Mouse (Mus musculus) heart, adult 2 months (tissue): ENCODE data around the gene Amacr. TPM values are rescaled to one million over a fixed set of nuclear protein-coding genes. Genes with fewer than 3 reads are reported as not detected.

Experiments
- DNase-seq, 2 experiments: peaks; one replicate each; pipeline ENCODE4 v3.0.0; 2021
- H3K27ac ChIP-seq: fragments of 200-600 bp; 2 replicates; pipeline ENCODE4 v1.8.1; 2022
- H3K27me3 ChIP-seq: fragments of 200-500 bp; 2 replicates; pipeline ENCODE4 v1.6.1; 2012; ENCODE audit warnings: mild to moderate bottlenecking, low read length, inconsistent platforms, mixed read lengths; ENCODE audit not compliant: control insufficient read depth, insufficient read depth
- H3K36me3 ChIP-seq: fragments of 200-500 bp; 2 replicates; pipeline ENCODE4 v1.6.1; 2012; ENCODE audit warnings: low read length, inconsistent platforms; ENCODE audit not compliant: control insufficient read depth, insufficient read depth
- H3K4me1 ChIP-seq: fragments of 200-500 bp; 2 replicates; pipeline ENCODE4 v1.6.1; 2011; ENCODE audit warnings: low read length; ENCODE audit not compliant: control insufficient read depth, insufficient read depth
- H3K4me3 ChIP-seq: fragments of 200-600 bp; 2 replicates; pipeline ENCODE4 v1.8.1; 2022
- H3K79me2 ChIP-seq: fragments of 200-500 bp; replicated peaks from 2 replicates; pipeline ENCODE4 v1.6.1; 2012; ENCODE audit warnings: mild to moderate bottlenecking, inconsistent platforms, low read length, moderate library complexity, mixed read lengths; ENCODE audit not compliant: control insufficient read depth, insufficient read depth
- H3K9ac ChIP-seq: fragments of 200-500 bp; 2 replicates; pipeline ENCODE4 v1.6.1; 2012; ENCODE audit warnings: low read depth, mild to moderate bottlenecking, control low read depth, inconsistent platforms, low read length, mixed read lengths
- CTCF ChIP-seq: fragments of 200-600 bp; IDR thresholded peaks from 2 replicates; pipeline ENCODE4 v1.8.1; 2022; ENCODE audit warnings: antibody characterized with exemption, mild to moderate bottlenecking, moderate library complexity
- EP300 ChIP-seq: fragments of 200-500 bp; IDR thresholded peaks from 2 replicates; pipeline ENCODE4 v1.6.1; 2011; ENCODE audit warnings: low read depth, low read length, control low read depth; ENCODE audit not compliant: insufficient read depth
- POLR2A ChIP-seq: fragments of 200-500 bp; IDR thresholded peaks from 2 replicates; pipeline ENCODE4 v1.6.1; 2011; ENCODE audit warnings: mild to moderate bottlenecking, low read depth, low read length, control low read depth; ENCODE audit not compliant: insufficient read depth
- WGBS: fragments of 180-500 bp; shearing (Covaris S2); methylation state at CpG from one replicate; pipeline ENCODE4 v1.1.7; 2018; 5-methylcytosine and 5-hydroxymethylcytosine counted together
- intact Hi-C: fragments of 180-260 bp; cut with DNase I; formaldehyde crosslinking; loops from one replicate; pipeline ENCODE4 v1.15.1; 2025
- polyA plus RNA-seq: library from polyadenylated mRNA; depleted of rRNA; stranded (reverse); fragments of >200 nt; gene quantifications from 2 replicates; pipeline ENCODE4 v1.2.3, GENCODE M21; 2012; rRNA removed
- total RNA-seq, 2 experiments: library from RNA; stranded (reverse); gene quantifications; 2 replicates each; pipeline ENCODE4 v1.2.3; 2021

The Amacr gene
- total and polyA plus RNA-seq, 3 experiments, result 18.7 to 37.8 (median 34.0) TPM

- WGBS, result 7% methylated on average over 8 of the region's 8 CpGs
- peaks cover 6% of the 10 kb centered on the region; the same call in 1 of the 2 replicates for H3K27me3 ChIP-seq
Observed at GRCm38 (mm10) chr15:11037376-11037695, 55.8 kb downstream of the Amacr start.

GRCm38 (mm10) chr15:11037711-11038110 lies 56.2 kb downstream of the Amacr start, which contains the start of gene Rxfp3:
Gene Rxfp3 (minus strand): TSS chr15:11037991.
- peak in 1 of 2 experiments; percentile 20 for DNase-seq
- peak within 1 kb of the TSS; percentile 26 for H3K4me3 ChIP-seq
- no peak within 1 kb of the TSS for H3K27ac ChIP-seq
- H3K9ac ChIP-seq, result no peak within 1 kb of the TSS
- no peaks in the 10 kb centered on the region; the same call in 1 of the 2 replicates for H3K4me1 ChIP-seq
- intact Hi-C loops, result loop anchor here (1.0 to 10.0 kb wide), 2 partner anchors 207 to 283 kb away; no protein-coding TSS in a partner anchor
- 5% methylated on average over 16 of the region's 16 CpGs for WGBS
- H3K79me2 ChIP-seq, result no peaks in the 10 kb centered on the region
- peaks cover 6% of the 10 kb centered on the region; the same call in 1 of the 2 replicates for H3K27me3 ChIP-seq
- no peaks in the 10 kb centered on the region for H3K36me3 ChIP-seq
- TF ChIP-seq EP300 (no peak), POLR2A (no peak), CTCF (no peak)

More at GRCm38 (mm10) chr15:11037376-11037695, 55.8 kb downstream of the Amacr start:
- H3K4me3 ChIP-seq, result no peak overlapping the region
- no peak overlapping the region for H3K9ac ChIP-seq
- intact Hi-C loops, result loop anchor here (10.0 kb wide), 1 partner anchor 207 kb away; no protein-coding TSS in a partner anchor
- TF ChIP-seq CTCF, result no peak
- no peak for TF ChIP-seq POLR2A
- no peak for TF ChIP-seq EP300
- no peaks in the 10 kb centered on the region; the same call in 1 of the 2 replicates for H3K4me1 ChIP-seq
- H3K27ac ChIP-seq, result no peak overlapping the region
- H3K79me2 ChIP-seq, result no peaks in the 10 kb centered on the region
- no peaks in the 10 kb centered on the region for H3K36me3 ChIP-seq
- no peak for DNase-seq

GRCm38 (mm10) chr15:11038476-11038875 lies 56.9 kb downstream of the Amacr start:
- Histone ChIP-seq H3K79me2 (no peaks in the 10 kb centered on the region), H3K4me3 (no peak overlapping the region), H3K36me3 (no peaks in the 10 kb centered on the region), H3K27me3 (peaks cover 6% of the 10 kb centered on the region; the same call in 1 of the 2 replicates), H3K27ac (no peak overlapping the region), H3K9ac (no peak overlapping the region), H3K4me1 (no peaks in the 10 kb centered on the region; the same call in 1 of the 2 replicates)
- WGBS, result 1% methylated on average over 12 of the region's 12 CpGs
- peak in 1 of 2 experiments; percentile 31 for DNase-seq
- intact Hi-C loops, result loop anchor here (1.0 to 10.0 kb wide), 2 partner anchors 206 to 282 kb away; no protein-coding TSS in a partner anchor
- TF ChIP-seq POLR2A (no peak), EP300 (no peak), CTCF (no peak; the same call in 1 of the 2 replicates)

GRCm38 (mm10) chr15:11040067-11040466 lies 58.5 kb downstream of the Amacr start:
- DNase-seq, result no peak
- Histone ChIP-seq H3K4me3 (no peak overlapping the region), H3K27ac (no peak overlapping the region), H3K79me2 (no peaks in the 10 kb centered on the region), H3K4me1 (no peaks in the 10 kb centered on the region; the same call in 1 of the 2 replicates), H3K9ac (no peak overlapping the region), H3K36me3 (no peaks in the 10 kb centered on the region), H3K27me3 (peaks cover 6% of the 10 kb centered on the region; the same call in 1 of the 2 replicates)
- WGBS, result 21% methylated on average over 5 of the region's 5 CpGs
- intact Hi-C loops, result no loop called here
- TF ChIP-seq EP300 (no peak), POLR2A (no peak), CTCF (no peak)

- Histone ChIP-seq H3K27ac (no peak overlapping the region), H3K4me3 (no peak overlapping the region), H3K27me3 (0 out of 2 replicates have a peak, but pooled peaks cover 4% of the 10 kb centered on the region), H3K79me2 (no peaks in the 10 kb centered on the region), H3K9ac (no peak overlapping the region), H3K4me1 (no peaks in the 10 kb centered on the region; the same call in 1 of the 2 replicates), H3K36me3 (no peaks in the 10 kb centered on the region)
- TF ChIP-seq EP300 (no peak), CTCF (no peak), POLR2A (no peak)
- WGBS, result 66% methylated on average over 2 of the region's 2 CpGs
- no peak for DNase-seq
- intact Hi-C loops, result loop anchor here (1.0 kb wide), 1 partner anchor 339 kb away; no protein-coding TSS in a partner anchor
Observed at GRCm38 (mm10) chr15:11041229-11041628, 59.7 kb downstream of the Amacr start.

GRCm38 (mm10) chr15:11042828-11043227 lies 61.3 kb downstream of the Amacr start:
- H3K4me1 ChIP-seq, result no peaks in the 10 kb centered on the region; the same call in 1 of the 2 replicates
- no peak overlapping the region for H3K27ac ChIP-seq
- H3K27me3 ChIP-seq, result no peaks in the 10 kb centered on the region
- H3K36me3 ChIP-seq, result no peaks in the 10 kb centered on the region
- WGBS, result 50% methylated on average over 5 of the region's 5 CpGs
- H3K9ac ChIP-seq, result no peak overlapping the region
- intact Hi-C loops, result no loop called here
- no peak for DNase-seq
- H3K79me2 ChIP-seq, result no peaks in the 10 kb centered on the region
- no peak overlapping the region for H3K4me3 ChIP-seq
- no peak for TF ChIP-seq POLR2A

Other genes starting within 250 kb of the Amacr start
- not detected for gene C1qtnf3, start 29.4 kb upstream of the Amacr start, total RNA-seq
- 0.12 and 0.27 TPM in 2 replicates for gene C1qtnf3, start 29.4 kb upstream of the Amacr start, polyA plus RNA-seq
- not detected for gene Slc45a2, start 19.0 kb downstream of the Amacr start, total RNA-seq
- gene Slc45a2, start 19.0 kb downstream of the Amacr start, polyA plus RNA-seq, result 0.06 TPM in 1 of 2 replicates, not detected in the other
- under 1 TPM; 0.05 to 0.09 TPM for gene Rxfp3, start 56.2 kb downstream of the Amacr start, total RNA-seq
- gene Rxfp3, start 56.2 kb downstream of the Amacr start, polyA plus RNA-seq, result 0.06 and 0.08 TPM in 2 replicates
- 1 to 10 TPM; 1.3 to 2.7 TPM for gene Adamts12, start 83.0 kb downstream of the Amacr start, total RNA-seq
- gene Adamts12, start 83.0 kb downstream of the Amacr start, polyA plus RNA-seq, result 0.64 and 1.7 TPM in 2 replicates